Mouse (Mus musculus): ENCODE data around the gene Olfm3. TPM values are rescaled to one million over a fixed set of nuclear protein-coding genes. Genes with fewer than 3 reads are reported as not detected.

The Olfm3 gene
- total RNA-seq, 2 experiments from 2014 or later: not detected

- intact Hi-C loops (cut with DNase I): no loop called here
- DNase-seq: no peak
Measured at GRCm38 (mm10) chr3:115080428-115081181, 176.7 kb downstream of the Olfm3 start.

DNA sequence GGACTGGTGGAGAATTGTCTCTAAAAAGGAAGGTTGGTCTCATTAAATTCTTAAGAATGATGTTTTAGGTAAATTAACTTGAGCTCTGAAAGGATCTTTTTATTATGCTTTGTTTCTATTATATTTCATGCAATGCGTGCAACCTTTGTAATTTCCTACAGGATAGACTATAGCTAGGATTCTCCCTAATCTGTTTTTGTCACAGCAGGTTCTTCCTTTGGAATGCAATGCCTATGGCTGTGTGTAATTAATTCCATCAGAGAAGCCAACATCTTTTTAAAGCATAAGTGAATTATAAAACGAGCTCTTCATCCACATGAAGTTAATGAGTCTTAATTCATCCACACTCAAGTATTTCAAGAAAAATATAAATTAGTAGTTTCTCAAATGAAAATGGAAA lies 177.5 kb downstream of the Olfm3 start:
- intact Hi-C loops (cut with DNase I): no loop called here
- no peak for DNase-seq

GRCm38 (mm10) chr3:115082947-115083346 lies 179.1 kb downstream of the Olfm3 start:
- intact Hi-C loops (cut with DNase I): no loop called here
- DNase-seq: no peak

DNA sequence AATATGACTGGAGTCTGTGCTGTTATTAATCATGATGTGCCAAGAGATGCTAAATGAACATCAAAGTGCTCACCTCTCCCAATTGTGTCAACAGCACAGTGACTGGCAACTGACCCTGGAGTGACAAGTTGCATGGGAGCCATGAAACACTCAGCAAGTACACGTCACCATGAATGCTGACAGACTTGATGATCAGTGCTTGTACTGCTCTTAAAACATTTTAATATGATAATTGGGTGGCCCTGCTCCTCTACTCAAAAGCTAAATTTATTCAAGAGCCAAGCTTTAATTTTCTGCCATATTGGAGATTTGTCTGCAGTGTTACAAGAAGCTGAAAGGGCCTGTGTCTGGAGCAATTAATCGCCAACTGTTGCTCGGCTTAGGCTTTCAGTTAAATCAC lies 184.4 kb downstream of the Olfm3 start:
- intact Hi-C loops (cut with DNase I): no loop called here
- no peak for DNase-seq

DNA sequence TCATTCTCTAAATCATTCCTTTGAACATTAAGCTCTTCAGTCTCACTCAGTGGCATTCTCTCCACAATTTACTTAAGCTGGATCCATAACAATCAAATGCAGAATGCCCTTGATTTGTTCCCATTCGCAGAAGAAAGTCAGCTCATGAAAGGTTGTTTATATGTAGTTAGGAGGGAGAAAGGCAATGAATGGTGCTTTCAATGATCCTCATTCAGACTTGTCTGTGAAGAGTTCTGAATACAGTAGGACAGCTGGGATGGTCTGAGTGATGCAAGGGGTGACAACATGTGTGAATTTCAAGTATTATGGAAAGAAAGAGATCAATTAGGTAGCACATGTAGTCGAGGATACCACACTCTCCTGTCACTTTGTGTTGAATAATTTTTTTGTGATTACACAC lies 186.8 kb downstream of the Olfm3 start:
- intact Hi-C loops (cut with DNase I): no loop called here
- no peak for DNase-seq

DNA sequence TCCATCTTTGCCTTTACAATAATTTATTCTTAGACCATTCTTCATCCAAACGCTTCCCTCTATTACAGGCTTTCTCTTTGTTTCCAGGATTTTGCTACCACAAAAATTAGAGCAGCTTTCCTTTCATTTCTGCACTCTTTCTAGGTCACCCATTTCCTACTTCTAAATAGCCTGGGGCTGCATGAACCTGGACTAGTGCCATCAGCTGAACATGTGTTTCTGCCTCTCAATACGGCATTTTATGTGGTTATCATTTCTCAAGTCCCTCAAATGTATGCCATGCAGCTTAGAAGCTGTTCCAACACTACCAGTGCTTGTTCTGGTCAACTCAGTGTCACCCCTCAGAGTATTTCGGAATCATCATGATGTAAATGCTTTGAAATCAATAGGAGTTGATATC lies 191.6 kb downstream of the Olfm3 start:
- DNase-seq: no peak

GRCm38 (mm10) chr3:115099590-115099989 lies 195.7 kb downstream of the Olfm3 start:
- DNase-seq: no peak
- intact Hi-C loops (cut with DNase I): no loop called here

More for the DNA sequence above, 191.6 kb downstream of the Olfm3 start:
- intact Hi-C loops (cut with DNase I): no loop called here

DNA sequence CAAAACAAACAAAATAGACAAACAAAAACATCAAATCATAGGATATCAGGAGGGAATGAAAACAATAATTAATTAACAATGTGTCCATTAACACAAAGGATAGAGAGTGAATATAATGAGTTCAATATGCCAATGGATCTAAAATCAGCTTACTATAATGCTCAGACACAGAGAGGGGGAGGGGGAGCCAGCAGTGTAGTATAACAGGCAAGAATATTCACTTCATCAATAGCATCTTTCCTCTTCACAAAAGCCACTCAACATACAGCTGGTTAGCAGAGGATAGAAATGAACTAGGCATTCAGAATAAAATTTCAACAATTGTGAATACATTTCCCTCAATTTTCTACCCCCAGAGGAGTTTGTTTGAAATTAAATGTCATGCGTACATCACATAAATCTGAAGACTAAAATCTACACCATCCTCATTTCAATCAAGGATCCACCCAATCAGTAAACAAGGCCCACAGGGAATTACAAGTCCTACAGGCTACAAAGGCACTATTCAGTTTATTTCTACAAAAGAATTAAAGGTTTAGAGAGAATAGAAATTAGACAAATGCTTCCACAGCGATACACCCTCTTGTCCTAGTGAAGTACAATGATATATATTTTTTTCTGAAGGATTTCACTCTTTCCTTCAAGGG lies 200.4 kb downstream of the Olfm3 start:
- intact Hi-C loops (cut with DNase I): no loop called here
- DNase-seq: no peak

GRCm38 (mm10) chr3:115104802-115105493 lies 201.1 kb downstream of the Olfm3 start:
- no peak for DNase-seq
- intact Hi-C loops (cut with DNase I): no loop called here

DNA sequence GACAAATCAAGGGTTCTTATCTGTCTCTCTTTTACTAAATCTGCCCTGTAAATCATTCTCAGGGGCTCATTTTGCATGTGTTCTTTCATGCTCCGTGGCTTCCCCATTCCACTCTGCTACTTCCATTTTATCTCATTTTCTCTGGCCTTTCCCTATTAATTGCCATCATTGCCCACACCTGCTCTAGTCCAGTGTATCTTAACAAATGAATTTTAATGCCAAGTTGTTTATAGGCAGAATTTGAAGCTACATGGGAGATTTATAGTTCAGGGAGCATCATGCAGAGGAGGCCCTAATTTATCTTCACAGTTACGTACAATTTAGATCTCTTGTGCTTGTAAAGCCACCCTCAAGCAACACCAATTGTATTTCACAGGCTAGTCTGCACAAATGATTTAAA lies 241.8 kb downstream of the Olfm3 start:
- DNase-seq: no peak
- intact Hi-C loops (cut with DNase I): no loop called here

GRCm38 (mm10) chr3:115146244-115146643 lies 242.4 kb downstream of the Olfm3 start:
- no peak for DNase-seq
- intact Hi-C loops (cut with DNase I): no loop called here

- intact Hi-C loops (cut with DNase I): no loop called here
- no peak for DNase-seq
Measured at GRCm38 (mm10) chr3:115158903-115159473, 255.1 kb downstream of the Olfm3 start.

DNA sequence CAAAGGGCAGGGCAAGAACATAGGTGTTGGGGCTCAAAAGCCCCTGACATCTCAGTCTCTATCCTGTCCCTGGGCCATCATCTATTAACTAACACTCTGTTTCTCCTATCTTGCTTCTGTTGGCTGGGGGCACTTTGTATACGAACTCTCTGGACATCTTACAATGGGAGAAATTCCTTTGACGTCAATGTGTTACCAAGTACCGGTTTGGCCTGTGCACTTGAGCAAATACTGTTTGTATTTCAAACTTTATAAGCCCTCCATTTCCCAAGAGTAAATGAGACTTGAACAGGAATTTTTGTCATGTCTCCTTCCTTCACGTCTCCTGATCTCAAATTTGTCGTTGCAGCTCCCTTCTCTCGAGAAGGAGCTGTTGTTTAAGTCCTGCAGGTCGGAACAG lies 270.7 kb downstream of the Olfm3 start:
- intact Hi-C loops (cut with DNase I): no loop called here
- DNase-seq: no peak

Data from gastrocnemius, postnatal 36 days (tissue).